Mouse (Mus musculus): ENCODE data around the gene Mrfap1. TPM values are rescaled to one million over a fixed set of nuclear protein-coding genes. Genes with fewer than 3 reads are reported as not detected.
"Not testable (repeated sequence)": the region's sequence is repeated elsewhere in the genome, so short reads cannot be mapped to it uniquely, and the experiment has no call there.

Mrfap1 gene
- polyA plus RNA-seq (2012; rRNA removed) (260 and 273 TPM in 2 replicates), polyA plus RNA-seq (2014; fragmentation: Nextera tagmentation; extraction: Ambion mirVana) (638 and 692 TPM in 2 replicates)

DNA sequence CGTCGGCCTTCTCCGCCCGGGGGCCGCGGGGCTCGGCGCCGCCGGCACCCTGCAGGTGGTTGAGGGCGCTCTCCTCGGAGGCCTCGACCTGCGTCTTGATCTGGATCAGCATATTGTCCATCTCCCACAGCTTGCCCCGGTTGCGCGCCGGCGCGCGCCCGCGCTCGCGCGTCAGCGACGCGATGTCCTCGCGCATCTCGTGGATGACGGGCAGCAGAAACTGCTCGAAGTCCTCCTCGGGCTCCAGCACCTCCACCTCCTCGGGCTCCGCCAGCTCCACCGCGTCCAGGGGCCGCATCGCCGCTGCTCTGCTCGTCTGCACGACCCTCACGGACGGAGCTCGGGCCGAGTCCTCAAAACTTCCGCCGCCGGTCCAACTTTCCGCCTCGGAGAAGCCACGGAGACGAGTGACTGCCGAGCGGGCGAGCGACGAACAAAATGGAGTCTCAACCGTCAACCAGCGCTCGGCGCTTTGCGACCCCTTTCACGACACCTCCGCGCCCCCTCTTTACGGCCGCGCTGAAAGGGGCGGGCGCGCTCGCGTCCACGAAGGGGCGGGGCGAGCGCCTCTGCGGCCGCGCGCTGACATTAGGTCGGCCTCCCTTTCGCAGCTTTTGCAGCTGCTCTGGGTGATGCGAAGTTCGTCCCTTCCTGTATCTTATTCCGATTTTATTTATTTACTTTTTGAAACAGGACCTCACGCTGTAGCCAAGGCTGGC is at the start of gene Mrfap1:
Gene Mrfap1 (minus strand): TSS at position 477 of the 719 bp plus-strand sequence.
- 0 out of 2 replicates have a peak, but pooled peaks have one; percentile 51 for TF ChIP-seq POLR2A (IDR thresholded peaks at IDR 0.05; ENCODE audit: borderline replicate concordance, extremely low read depth, insufficient read depth, insufficient read length)
- peak within 1 kb of the TSS; percentile 78 for H3K9ac ChIP-seq (ENCODE audit: low read depth, low read length, severe bottlenecking)
- peaks cover 12% of the 10 kb centered on the region; the same call in 1 of the 2 replicates for H3K36me3 ChIP-seq (ENCODE audit: control insufficient read depth, insufficient read depth, low read length)
- ATAC-seq (ENCODE audit: low FRiP score, low read depth), result peak; percentile 84
- H3K4me3 ChIP-seq (replicated peaks; ENCODE audit: low read length), result peak within 1 kb of the TSS; percentile 66
- H3K4me1 ChIP-seq (ENCODE audit: control insufficient read depth, insufficient read depth, low read length); H3K9me3 ChIP-seq (ENCODE audit: control insufficient read depth, low read length); H3K27me3 ChIP-seq (ENCODE audit: control insufficient read depth, insufficient read depth, low read length): not testable (repeated sequence)
- WGBS, result under 1% methylated on average over 66 of the region's 90 CpGs
- peak within 1 kb of the TSS; percentile 72 for H3K4me2 ChIP-seq (replicated peaks; ENCODE audit: low read depth, low read length, severe bottlenecking)
- peak; percentile 93 for DNase-seq (ENCODE audit: low spot score)
- peak within 1 kb of the TSS; percentile 93 for H3K27ac ChIP-seq (replicated peaks; ENCODE audit: low read depth, low read length)

DNA sequence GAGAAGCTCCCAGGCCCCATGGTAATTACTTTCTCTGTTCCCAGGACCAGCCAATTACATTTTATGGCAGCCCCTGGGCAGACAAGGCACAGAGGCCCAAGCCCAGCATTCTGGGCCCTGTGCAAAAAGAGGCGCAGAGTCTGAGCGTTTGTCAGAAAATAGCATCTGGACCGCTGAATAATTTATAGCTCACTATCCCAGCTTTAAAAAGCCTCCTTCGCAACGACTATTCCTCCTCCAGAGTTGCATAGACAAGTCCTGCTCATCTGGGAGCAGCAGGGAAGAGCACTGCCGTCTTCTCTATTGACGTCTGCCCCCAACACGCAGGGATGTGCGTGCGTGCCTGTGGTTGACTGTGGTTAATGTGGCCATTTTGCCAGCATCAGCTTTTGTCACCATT is 47.9 kb upstream of the Mrfap1 start:
- Histone ChIP-seq H3K27me3 (ENCODE audit: control insufficient read depth, insufficient read depth, low read length) (no peaks in the 10 kb centered on the region), H3K4me1 (ENCODE audit: control insufficient read depth, insufficient read depth, low read length) (no peaks in the 10 kb centered on the region), H3K4me2 (replicated peaks; ENCODE audit: low read depth, low read length, severe bottlenecking) (no peak overlapping the region), H3K36me3 (ENCODE audit: control insufficient read depth, insufficient read depth, low read length) (no peaks in the 10 kb centered on the region), H3K9me3 (ENCODE audit: control insufficient read depth, low read length) (no peaks in the 10 kb centered on the region), H3K27ac (replicated peaks; ENCODE audit: low read depth, low read length) (no peak overlapping the region), H3K9ac (ENCODE audit: low read depth, low read length, severe bottlenecking) (no peak overlapping the region), H3K4me3 (replicated peaks; ENCODE audit: low read length) (no peak overlapping the region)
- TF ChIP-seq POLR2A (IDR thresholded peaks at IDR 0.05; ENCODE audit: borderline replicate concordance, extremely low read depth, insufficient read depth, insufficient read length), result no peak
- DNase-seq (ENCODE audit: low spot score), result no peak
- no peak for ATAC-seq (ENCODE audit: low FRiP score, low read depth)
- WGBS, result 49% methylated on average over 10 of the region's 10 CpGs

DNA sequence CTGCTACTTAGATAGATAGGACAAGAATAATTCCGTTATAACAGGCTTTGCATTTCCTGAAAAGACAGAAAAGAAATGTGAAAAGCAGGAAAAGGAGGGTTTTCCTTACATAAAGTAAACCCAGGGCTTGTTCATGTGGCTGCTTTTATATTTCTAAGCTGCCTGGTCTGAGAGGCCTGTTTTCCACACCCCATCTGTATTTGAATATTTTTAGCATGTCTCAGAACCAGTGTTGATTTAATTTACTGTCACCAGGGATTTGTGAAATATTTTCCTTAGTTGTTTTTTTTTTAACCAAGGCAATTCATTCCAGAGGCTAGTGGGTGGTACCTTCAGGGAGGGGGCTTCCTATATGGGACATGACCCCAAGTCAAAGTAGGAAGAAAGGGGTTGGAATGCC is 45.1 kb upstream of the Mrfap1 start:
- no peak overlapping the region for H3K27ac ChIP-seq (replicated peaks; ENCODE audit: low read depth, low read length)
- H3K36me3 ChIP-seq (ENCODE audit: control insufficient read depth, insufficient read depth, low read length), result no peaks in the 10 kb centered on the region
- H3K4me2 ChIP-seq (replicated peaks; ENCODE audit: low read depth, low read length, severe bottlenecking), result no peak overlapping the region
- H3K4me3 ChIP-seq (replicated peaks; ENCODE audit: low read length), result no peak overlapping the region
- no peaks in the 10 kb centered on the region for H3K9me3 ChIP-seq (ENCODE audit: control insufficient read depth, low read length)
- DNase-seq (ENCODE audit: low spot score) (no peak), ATAC-seq (ENCODE audit: low FRiP score, low read depth) (no peak)
- H3K4me1 ChIP-seq (ENCODE audit: control insufficient read depth, insufficient read depth, low read length), result no peaks in the 10 kb centered on the region
- WGBS, result 64% methylated on average over 1 of the region's 1 CpGs
- no peak for TF ChIP-seq POLR2A (IDR thresholded peaks at IDR 0.05; ENCODE audit: borderline replicate concordance, extremely low read depth, insufficient read depth, insufficient read length)
- no peaks in the 10 kb centered on the region for H3K27me3 ChIP-seq (ENCODE audit: control insufficient read depth, insufficient read depth, low read length)
- no peak overlapping the region for H3K9ac ChIP-seq (ENCODE audit: low read depth, low read length, severe bottlenecking)

DNA sequence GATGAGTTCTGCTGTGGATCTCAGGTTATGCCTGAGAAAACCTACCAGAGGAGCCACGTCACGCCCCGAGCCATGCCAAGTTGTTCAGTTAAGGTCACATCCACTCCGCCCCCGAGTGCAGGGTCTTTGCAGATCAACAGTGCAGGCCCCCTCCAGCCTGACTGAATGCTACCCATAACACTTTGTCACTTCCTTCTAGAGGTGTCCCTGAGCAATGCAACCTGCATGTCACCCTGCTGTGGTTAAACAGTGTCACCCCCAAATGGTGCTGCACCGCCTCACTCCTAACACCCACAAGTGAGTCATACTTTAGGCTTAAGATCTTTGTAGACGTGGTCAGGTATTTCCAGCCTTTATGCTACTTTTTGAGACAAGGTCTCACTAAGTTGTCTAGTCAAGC is 43.5 kb upstream of the Mrfap1 start:
- Histone ChIP-seq H3K4me1 (ENCODE audit: control insufficient read depth, insufficient read depth, low read length) (no peaks in the 10 kb centered on the region), H3K9ac (ENCODE audit: low read depth, low read length, severe bottlenecking) (no peak overlapping the region), H3K9me3 (ENCODE audit: control insufficient read depth, low read length) (no peaks in the 10 kb centered on the region), H3K27ac (replicated peaks; ENCODE audit: low read depth, low read length) (no peak overlapping the region), H3K27me3 (ENCODE audit: control insufficient read depth, insufficient read depth, low read length) (no peaks in the 10 kb centered on the region), H3K4me3 (replicated peaks; ENCODE audit: low read length) (no peak overlapping the region), H3K4me2 (replicated peaks; ENCODE audit: low read depth, low read length, severe bottlenecking) (no peak overlapping the region), H3K36me3 (ENCODE audit: control insufficient read depth, insufficient read depth, low read length) (no peaks in the 10 kb centered on the region)
- 82% methylated on average over 7 of the region's 7 CpGs for WGBS
- TF ChIP-seq POLR2A (IDR thresholded peaks at IDR 0.05; ENCODE audit: borderline replicate concordance, extremely low read depth, insufficient read depth, insufficient read length), result no peak
- no peak for ATAC-seq (ENCODE audit: low FRiP score, low read depth)
- DNase-seq (ENCODE audit: low spot score), result no peak

DNA sequence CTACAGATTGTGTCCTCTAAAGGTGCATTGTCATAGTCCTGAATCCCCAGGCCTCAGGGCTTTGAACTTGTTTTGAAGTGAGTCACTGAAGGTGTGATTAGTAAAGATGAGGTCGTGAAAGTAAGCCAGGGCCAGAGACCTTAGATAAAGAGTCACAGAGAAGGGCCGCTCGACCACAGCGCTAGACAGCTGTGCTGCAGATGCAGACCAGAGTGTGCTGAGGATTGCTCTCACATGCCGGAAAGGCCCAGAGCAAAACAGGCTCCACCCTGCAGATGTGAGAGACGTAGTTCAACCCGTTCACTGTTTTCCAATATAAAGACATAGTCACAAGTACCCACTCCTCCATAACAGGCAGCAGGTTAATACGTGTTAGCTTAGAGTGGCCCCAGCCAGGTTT is 43.0 kb upstream of the Mrfap1 start:
- Histone ChIP-seq H3K36me3 (ENCODE audit: control insufficient read depth, insufficient read depth, low read length) (no peaks in the 10 kb centered on the region), H3K4me3 (replicated peaks; ENCODE audit: low read length) (no peak overlapping the region), H3K4me1 (ENCODE audit: control insufficient read depth, insufficient read depth, low read length) (no peaks in the 10 kb centered on the region), H3K9me3 (ENCODE audit: control insufficient read depth, low read length) (no peaks in the 10 kb centered on the region), H3K9ac (ENCODE audit: low read depth, low read length, severe bottlenecking) (no peak overlapping the region), H3K27ac (replicated peaks; ENCODE audit: low read depth, low read length) (no peak overlapping the region), H3K4me2 (replicated peaks; ENCODE audit: low read depth, low read length, severe bottlenecking) (no peak overlapping the region), H3K27me3 (ENCODE audit: control insufficient read depth, insufficient read depth, low read length) (no peaks in the 10 kb centered on the region)
- 47% methylated on average over 8 of the region's 8 CpGs for WGBS
- TF ChIP-seq POLR2A (IDR thresholded peaks at IDR 0.05; ENCODE audit: borderline replicate concordance, extremely low read depth, insufficient read depth, insufficient read length), result no peak
- DNase-seq (ENCODE audit: low spot score), result no peak
- no peak for ATAC-seq (ENCODE audit: low FRiP score, low read depth)

All from limb, embryonic 14.5 days (tissue).